Mouse (Mus musculus): Measurements from ENCODE around the gene Trim80. TPM values are rescaled to one million over a fixed set of nuclear protein-coding genes. Genes with fewer than 3 reads are reported as not detected.
A peak's percentile ranks its signal among the peaks of the same experiment; 100 is the strongest.

Trim80 gene
- polyA plus RNA-seq, 1 experiment from 2014 or later, result not detected

DNA sequence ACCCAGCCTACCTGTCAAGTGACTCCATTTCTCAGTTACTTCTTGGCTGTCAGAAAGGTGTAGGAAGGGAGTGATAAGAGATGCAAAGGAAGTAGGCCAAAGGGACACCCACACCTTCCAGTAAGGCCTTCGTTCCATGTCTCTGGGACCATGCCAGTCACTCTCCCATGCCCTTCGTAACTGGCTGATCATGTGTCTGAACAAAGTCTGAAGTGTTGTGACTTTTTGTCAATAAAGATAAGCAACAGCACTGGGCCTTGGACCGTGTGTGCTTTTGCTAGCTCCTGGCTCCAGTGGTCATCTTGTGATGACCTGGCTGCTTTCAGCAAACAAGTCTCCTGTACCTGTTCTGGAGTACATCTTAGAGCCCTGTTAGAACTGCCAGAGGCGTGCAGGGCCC lies 7.5 kb upstream of the Trim80 start:
- H3K9ac ChIP-seq, result no peak overlapping the region
- H3K27ac ChIP-seq, result no peak overlapping the region
- H3K4me2 ChIP-seq, result no peak overlapping the region
- H3K4me1 ChIP-seq, result peaks cover 17% of the 10 kb centered on the region
- H3K36me3 ChIP-seq, result peaks cover 39% of the 10 kb centered on the region
- no peak for ATAC-seq (ENCODE audit: borderline replicate concordance, extremely low read depth, low FRiP score, low TSS enrichment)
- H3K9me3 ChIP-seq, result no peaks in the 10 kb centered on the region
- 53% methylated on average over 4 of the region's 4 CpGs for WGBS
- H3K27me3 ChIP-seq, result no peaks in the 10 kb centered on the region
- H3K4me3 ChIP-seq, result no peak overlapping the region

DNA sequence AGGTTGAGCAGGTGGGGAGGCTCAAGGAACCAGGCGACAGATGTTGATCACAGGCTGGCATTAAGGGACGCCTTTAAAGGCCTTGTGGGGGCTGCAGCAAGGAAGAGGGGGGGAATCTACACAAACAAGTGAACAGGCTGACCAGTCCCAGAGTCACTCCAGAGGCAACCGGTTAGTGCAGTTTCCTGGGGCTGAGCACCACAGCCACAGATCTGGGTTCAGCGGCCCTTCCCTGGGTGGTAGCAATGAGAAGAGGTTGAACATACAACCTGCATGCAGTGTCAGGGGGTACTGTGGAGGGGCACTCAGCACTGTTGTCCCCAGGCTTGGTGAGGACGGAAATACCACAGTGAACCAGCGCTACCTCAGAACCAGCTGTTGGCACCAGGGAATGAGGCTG lies 7.0 kb upstream of the Trim80 start:
- no peak overlapping the region for H3K4me3 ChIP-seq
- peaks cover 39% of the 10 kb centered on the region for H3K36me3 ChIP-seq
- no peaks in the 10 kb centered on the region for H3K9me3 ChIP-seq
- H3K27ac ChIP-seq, result no peak overlapping the region
- no peaks in the 10 kb centered on the region for H3K27me3 ChIP-seq
- no peak for ATAC-seq (ENCODE audit: borderline replicate concordance, extremely low read depth, low FRiP score, low TSS enrichment)
- 56% methylated on average over 6 of the region's 6 CpGs for WGBS
- H3K4me1 ChIP-seq, result peaks cover 14% of the 10 kb centered on the region
- H3K9ac ChIP-seq, result no peak overlapping the region
- no peak overlapping the region for H3K4me2 ChIP-seq

DNA sequence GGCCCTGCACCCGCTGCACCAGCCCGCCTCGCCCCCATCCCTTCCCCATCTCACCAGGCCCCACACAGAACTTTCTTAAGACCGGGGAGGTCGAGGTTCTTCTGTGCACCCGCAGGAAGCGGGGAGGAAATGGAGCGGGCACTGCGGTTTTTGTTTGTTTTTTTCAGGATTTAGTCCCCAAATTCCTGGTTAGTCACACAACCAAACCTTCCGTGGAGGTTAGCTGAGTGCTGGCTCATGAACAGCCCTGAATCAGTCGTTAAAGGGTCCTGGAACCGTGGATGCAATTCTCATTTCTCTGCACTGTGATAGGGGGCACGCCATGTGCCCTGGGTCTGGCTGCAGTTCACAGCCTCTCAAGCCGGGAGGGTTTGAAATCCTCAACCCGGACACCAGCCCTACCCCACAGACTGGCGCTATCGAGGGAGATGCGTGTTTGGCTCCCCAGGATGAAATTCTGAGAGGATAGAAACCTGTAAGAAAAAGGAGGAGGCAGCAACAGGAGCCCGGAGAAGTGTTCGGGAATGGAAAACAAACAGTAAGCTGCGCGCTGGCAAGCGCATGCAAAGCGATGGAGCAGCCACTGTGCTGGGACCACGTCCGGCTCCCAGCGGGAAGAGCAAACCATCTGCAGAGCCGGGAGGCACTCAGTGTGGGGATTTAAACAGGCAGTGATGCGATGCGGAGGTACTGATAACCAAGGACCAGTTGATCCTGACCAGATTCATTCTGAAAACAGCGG lies 4.6 kb upstream of the Trim80 start:
- peak overlapping the region; percentile 27 for H3K9ac ChIP-seq
- no peaks in the 10 kb centered on the region for H3K9me3 ChIP-seq
- peak overlapping the region; percentile 32 for H3K4me3 ChIP-seq
- peak overlapping the region; percentile 63 for H3K4me2 ChIP-seq
- H3K27me3 ChIP-seq, result no peaks in the 10 kb centered on the region
- H3K36me3 ChIP-seq, result peaks cover 16% of the 10 kb centered on the region
- H3K27ac ChIP-seq, result no peak overlapping the region
- peaks cover 14% of the 10 kb centered on the region for H3K4me1 ChIP-seq
- 2% methylated on average over 31 of the region's 31 CpGs for WGBS
- ATAC-seq (ENCODE audit: borderline replicate concordance, extremely low read depth, low FRiP score, low TSS enrichment), result no peak

DNA sequence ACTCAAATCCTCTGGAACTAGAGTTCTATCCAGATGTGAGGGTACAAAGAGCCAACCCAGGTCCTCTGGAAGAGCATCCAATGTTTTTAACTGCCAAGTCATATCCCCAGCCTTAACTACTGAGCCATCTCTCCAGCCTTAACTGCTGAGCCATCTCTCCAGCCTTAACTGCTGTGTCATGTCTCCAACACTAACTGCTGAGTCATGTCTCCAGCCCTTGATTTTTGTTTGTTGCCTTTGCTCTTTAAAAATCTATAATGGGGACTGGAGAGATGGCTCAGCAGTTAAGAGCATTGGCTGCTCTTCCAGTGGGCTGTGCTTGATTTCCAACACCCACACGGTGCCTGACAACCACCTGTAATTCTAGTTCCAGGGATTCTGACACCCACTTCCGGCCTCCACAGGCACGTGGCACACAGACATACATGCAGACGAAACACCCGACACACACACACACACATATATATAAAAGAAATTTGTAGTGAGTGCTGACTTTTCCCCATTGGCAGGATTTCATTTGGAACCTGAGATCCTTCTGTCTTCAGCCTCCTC lies 2.7 kb upstream of the Trim80 start:
- Histone ChIP-seq H3K4me3 (no peak overlapping the region), H3K4me2 (no peak overlapping the region), H3K4me1 (peaks cover 14% of the 10 kb centered on the region), H3K9ac (no peak overlapping the region), H3K36me3 (no peaks in the 10 kb centered on the region), H3K27ac (no peak overlapping the region), H3K9me3 (no peaks in the 10 kb centered on the region), H3K27me3 (no peaks in the 10 kb centered on the region)
- WGBS, result 61% methylated on average over 5 of the region's 5 CpGs
- ATAC-seq (ENCODE audit: borderline replicate concordance, extremely low read depth, low FRiP score, low TSS enrichment), result no peak

DNA sequence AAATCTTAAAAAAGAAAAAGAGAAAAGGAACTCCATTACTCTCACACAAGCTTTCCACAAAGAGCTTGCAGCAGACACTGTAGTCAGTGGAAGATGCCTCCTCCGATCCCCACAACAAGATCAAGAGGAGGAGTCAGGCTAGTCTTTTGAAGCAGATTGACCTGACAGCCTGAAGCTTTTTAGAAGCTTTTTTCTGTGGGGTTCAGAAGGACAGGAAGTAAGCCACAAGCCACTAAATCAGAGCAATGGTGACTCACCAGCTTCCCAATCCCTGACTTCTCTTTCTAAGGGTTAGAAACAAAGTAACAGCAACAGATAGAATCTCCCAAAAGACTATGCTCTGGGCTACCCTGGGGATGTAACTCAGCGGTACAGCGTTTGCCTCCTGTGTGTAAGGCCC lies 1.0 kb upstream of the Trim80 start:
- H3K36me3 ChIP-seq, result no peaks in the 10 kb centered on the region
- WGBS, result 85% methylated on average over 3 of the region's 3 CpGs
- no peaks in the 10 kb centered on the region for H3K27me3 ChIP-seq
- H3K9ac ChIP-seq, result no peak overlapping the region
- H3K9me3 ChIP-seq, result no peaks in the 10 kb centered on the region
- H3K4me2 ChIP-seq, result no peak overlapping the region
- H3K27ac ChIP-seq, result no peak overlapping the region
- no peak for ATAC-seq (ENCODE audit: borderline replicate concordance, extremely low read depth, low FRiP score, low TSS enrichment)
- peaks cover 14% of the 10 kb centered on the region for H3K4me1 ChIP-seq
- no peak overlapping the region for H3K4me3 ChIP-seq

DNA sequence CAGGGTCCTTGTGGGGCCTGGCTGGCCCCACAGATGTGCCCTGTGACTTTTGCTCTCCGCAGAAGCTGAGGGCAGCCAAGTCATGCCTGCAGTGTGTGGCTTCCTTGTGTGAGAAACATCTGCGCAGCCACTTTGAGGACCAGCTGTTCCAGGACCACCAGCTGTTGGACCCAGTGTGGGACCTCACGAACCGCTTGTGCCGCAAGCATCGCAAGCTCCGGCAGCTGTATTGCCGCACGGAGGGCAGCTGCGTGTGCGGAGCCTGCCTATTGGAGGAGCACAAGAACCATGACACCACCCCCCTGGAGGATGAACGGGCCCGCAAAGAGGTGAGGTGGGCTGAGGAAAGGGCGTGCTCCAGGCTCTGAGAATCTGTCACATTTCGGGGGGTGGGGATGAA lies 1.1 kb downstream of the Trim80 start:
- ATAC-seq (ENCODE audit: borderline replicate concordance, extremely low read depth, low FRiP score, low TSS enrichment), result no peak
- 34% methylated on average over 15 of the region's 15 CpGs for WGBS

DNA sequence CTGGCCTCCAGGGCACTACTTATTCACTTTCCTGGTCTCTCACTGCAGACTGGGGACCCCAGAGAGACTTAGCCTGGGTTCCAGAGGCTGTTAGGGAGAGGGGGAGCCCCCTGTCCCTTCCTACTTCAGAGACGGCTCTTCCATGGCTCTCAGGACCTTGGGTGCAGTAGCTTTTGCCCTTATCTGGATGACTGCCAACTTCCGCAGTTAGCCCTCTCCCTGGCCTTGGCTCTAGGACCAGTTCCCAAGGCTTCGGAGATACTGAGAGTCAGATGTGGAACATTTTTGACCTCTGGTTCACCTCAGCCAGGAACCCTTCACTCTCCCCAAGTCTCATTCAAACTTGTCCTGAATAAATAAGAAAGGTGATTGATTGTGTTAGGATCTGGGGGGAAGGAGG lies 6.6 kb downstream of the Trim80 start:
- Histone ChIP-seq H3K4me2 (no peak overlapping the region), H3K9ac (no peak overlapping the region), H3K36me3 (no peaks in the 10 kb centered on the region), H3K27ac (no peak overlapping the region), H3K9me3 (no peaks in the 10 kb centered on the region), H3K4me3 (no peak overlapping the region), H3K4me1 (peaks cover 6% of the 10 kb centered on the region; the same call in 1 of the 2 replicates), H3K27me3 (0 out of 2 replicates have a peak, but pooled peaks cover 3% of the 10 kb centered on the region)
- ATAC-seq (ENCODE audit: borderline replicate concordance, extremely low read depth, low FRiP score, low TSS enrichment), result no peak
- WGBS, result 23% methylated on average over 3 of the region's 3 CpGs

More for the DNA sequence above, 1.1 kb downstream of the Trim80 start:
- peaks cover 2% of the 10 kb centered on the region for H3K4me1 ChIP-seq
- H3K9me3 ChIP-seq, result no peaks in the 10 kb centered on the region
- 0 out of 2 replicates have a peak, but pooled peaks cover 3% of the 10 kb centered on the region for H3K27me3 ChIP-seq
- no peak overlapping the region for H3K27ac ChIP-seq
- no peak overlapping the region for H3K4me3 ChIP-seq
- no peak overlapping the region for H3K4me2 ChIP-seq
- H3K36me3 ChIP-seq, result no peaks in the 10 kb centered on the region
- no peak overlapping the region for H3K9ac ChIP-seq

DNA sequence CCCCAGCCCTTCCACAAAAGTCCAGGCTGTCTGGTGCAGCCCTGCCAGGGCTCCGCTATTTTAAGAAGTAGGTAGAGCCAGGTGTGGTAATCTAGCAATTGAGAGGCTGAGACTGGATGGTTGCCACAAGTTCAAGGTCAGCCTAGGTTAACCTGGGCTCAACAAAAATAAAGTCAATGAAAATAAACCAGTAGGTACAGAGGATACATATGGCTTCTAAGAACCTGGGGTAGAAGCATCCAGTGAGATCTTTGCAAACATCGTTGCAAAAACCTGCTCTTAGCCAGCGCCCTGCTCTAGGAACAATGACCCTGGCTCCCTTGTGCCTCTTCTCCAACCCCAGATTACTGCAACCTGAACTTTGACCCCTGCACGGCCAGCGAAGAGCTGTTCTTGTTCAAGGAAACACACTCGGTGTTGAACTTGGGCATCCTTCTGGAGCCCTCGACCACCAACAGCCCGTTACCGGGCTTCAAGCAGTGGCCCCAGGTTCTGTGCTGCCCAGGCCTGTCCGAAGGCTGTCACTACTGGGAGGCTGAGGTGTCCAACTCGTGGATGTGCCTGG lies 7.1 kb downstream of the Trim80 start:
- no peaks in the 10 kb centered on the region for H3K9me3 ChIP-seq
- ATAC-seq (ENCODE audit: borderline replicate concordance, extremely low read depth, low FRiP score, low TSS enrichment), result no peak
- no peak overlapping the region for H3K27ac ChIP-seq
- H3K36me3 ChIP-seq, result no peaks in the 10 kb centered on the region
- 76% methylated on average over 11 of the region's 11 CpGs for WGBS
- no peak overlapping the region for H3K9ac ChIP-seq
- peaks cover 6% of the 10 kb centered on the region; the same call in 1 of the 2 replicates for H3K4me1 ChIP-seq
- H3K4me3 ChIP-seq, result no peak overlapping the region
- 0 out of 2 replicates have a peak, but pooled peaks cover 3% of the 10 kb centered on the region for H3K27me3 ChIP-seq
- H3K4me2 ChIP-seq, result no peak overlapping the region

DNA sequence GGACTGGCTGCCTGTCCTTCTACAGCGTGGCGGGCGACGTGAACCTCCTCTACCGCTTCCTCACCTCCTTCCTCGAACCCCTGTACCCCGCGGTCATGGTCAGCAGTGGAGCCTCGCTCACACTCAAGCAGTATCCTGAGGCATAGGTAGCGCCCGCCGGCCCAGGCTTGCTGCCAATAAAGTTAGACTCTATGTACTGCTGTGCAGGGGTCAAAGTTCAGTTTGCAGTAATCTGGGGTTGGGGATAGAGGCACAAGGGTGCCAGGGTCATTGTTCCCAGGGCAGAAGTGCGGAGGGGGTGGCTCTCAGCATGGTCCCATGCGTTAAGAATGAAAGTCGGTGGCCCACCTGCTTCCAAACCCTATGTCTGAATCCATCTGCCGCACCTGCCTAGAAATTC lies 7.7 kb downstream of the Trim80 start:
- Histone ChIP-seq H3K4me1 (peaks cover 6% of the 10 kb centered on the region; the same call in 1 of the 2 replicates), H3K4me2 (no peak overlapping the region), H3K27ac (no peak overlapping the region), H3K27me3 (0 out of 2 replicates have a peak, but pooled peaks cover 3% of the 10 kb centered on the region), H3K4me3 (no peak overlapping the region), H3K36me3 (no peaks in the 10 kb centered on the region), H3K9ac (no peak overlapping the region), H3K9me3 (no peaks in the 10 kb centered on the region)
- WGBS, result 91% methylated on average over 16 of the region's 16 CpGs
- ATAC-seq (ENCODE audit: borderline replicate concordance, extremely low read depth, low FRiP score, low TSS enrichment), result no peak

DNA sequence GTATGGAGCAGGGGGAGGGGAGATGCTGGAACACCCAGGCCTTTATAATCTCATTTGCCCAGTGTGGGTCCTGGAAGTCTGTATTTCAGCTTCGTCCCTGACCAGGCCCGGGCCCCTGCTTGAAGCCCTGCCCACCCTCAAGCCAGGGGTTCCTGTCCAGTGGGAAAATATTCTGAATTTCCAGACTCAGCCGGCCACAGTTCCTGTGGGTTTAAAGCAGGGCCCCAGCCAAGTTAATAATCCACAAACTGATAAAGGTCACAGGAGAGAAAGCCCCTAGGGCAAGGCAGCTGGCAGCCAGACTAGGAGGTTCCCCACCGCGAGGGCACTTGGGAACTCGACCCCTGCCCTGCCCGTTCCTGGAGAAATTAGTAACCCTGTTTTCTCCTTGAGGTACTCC lies 8.7 kb downstream of the Trim80 start:
- Histone ChIP-seq H3K4me1 (peaks cover 6% of the 10 kb centered on the region; the same call in 1 of the 2 replicates), H3K27ac (no peak overlapping the region), H3K4me3 (no peak overlapping the region), H3K9ac (no peak overlapping the region), H3K4me2 (no peak overlapping the region), H3K9me3 (no peaks in the 10 kb centered on the region), H3K36me3 (no peaks in the 10 kb centered on the region), H3K27me3 (0 out of 2 replicates have a peak, but pooled peaks cover 3% of the 10 kb centered on the region)
- no peak for ATAC-seq (ENCODE audit: borderline replicate concordance, extremely low read depth, low FRiP score, low TSS enrichment)
- WGBS, result 48% methylated on average over 7 of the region's 7 CpGs

DNA sequence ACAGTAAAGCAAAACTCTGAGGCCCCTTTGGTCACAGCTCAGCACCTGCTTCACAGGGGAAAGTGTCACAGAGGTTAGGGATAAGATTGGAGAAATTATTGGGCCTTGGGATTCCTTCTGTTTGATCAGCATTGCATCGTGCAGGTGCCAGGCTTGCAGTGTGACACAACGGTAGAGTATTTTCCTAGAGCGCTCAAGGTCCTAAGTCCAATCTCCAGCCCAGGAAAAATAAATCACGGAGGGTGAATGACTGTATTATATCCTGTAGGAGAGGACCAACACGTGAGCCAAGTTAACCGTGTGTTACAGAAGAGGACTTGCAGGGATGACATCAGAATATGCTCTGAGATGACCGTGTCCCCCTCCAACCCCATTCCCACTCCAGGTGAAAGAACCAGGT lies 9.8 kb downstream of the Trim80 start:
- H3K9ac ChIP-seq, result no peak overlapping the region
- no peak overlapping the region for H3K4me2 ChIP-seq
- 84% methylated on average over 7 of the region's 7 CpGs for WGBS
- H3K27me3 ChIP-seq, result 0 out of 2 replicates have a peak, but pooled peaks cover 2% of the 10 kb centered on the region
- H3K36me3 ChIP-seq, result no peaks in the 10 kb centered on the region
- H3K27ac ChIP-seq, result no peak overlapping the region
- H3K9me3 ChIP-seq, result no peaks in the 10 kb centered on the region
- H3K4me1 ChIP-seq, result peaks cover 6% of the 10 kb centered on the region; the same call in 1 of the 2 replicates
- H3K4me3 ChIP-seq, result no peak overlapping the region
- ATAC-seq (ENCODE audit: borderline replicate concordance, extremely low read depth, low FRiP score, low TSS enrichment), result no peak

DNA sequence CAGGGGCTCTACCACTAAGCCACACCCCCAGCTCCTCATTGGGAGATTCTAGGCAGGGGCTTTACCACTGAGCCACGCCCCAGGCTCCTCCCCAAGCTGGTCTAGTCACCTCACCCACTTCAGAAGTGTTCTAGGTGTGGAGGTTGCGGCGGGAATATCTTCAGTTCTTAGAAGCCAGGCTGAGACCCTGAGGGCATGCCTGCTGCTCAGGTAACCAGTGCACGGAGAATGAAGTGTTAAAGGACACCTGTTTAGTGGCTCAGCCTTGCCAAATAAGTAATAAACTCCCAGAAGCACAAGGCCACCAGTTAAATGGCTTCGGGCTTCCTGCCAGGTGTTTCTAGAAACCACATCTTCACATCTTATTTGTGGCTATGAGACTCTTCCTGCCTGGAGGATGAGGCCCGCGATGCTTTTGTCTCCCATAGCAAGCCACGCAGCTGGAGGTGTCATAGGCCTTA lies 11.5 kb downstream of the Trim80 start:
- Histone ChIP-seq H3K27me3 (no peaks in the 10 kb centered on the region), H3K9me3 (no peaks in the 10 kb centered on the region), H3K36me3 (no peaks in the 10 kb centered on the region), H3K4me2 (no peak overlapping the region), H3K4me3 (no peak overlapping the region), H3K4me1 (peaks cover under 1% of the 10 kb centered on the region; the same call in 1 of the 2 replicates), H3K9ac (no peak overlapping the region), H3K27ac (no peak overlapping the region)
- 83% methylated on average over 8 of the region's 8 CpGs for WGBS
- no peak for ATAC-seq (ENCODE audit: borderline replicate concordance, extremely low read depth, low FRiP score, low TSS enrichment)

All from lung, embryonic 15.5 days (tissue).